Mouse (Mus musculus) lung, postnatal 0 days (tissue): Measurements from ENCODE around the gene Parp6.

ENCODE experiments used
- CTCF ChIP-seq: IDR thresholded peaks from 2 replicates; pipeline ENCODE4 v1.5.1; 2016; ENCODE audit warnings: antibody characterized with exemption, mild to moderate bottlenecking
- EP300 ChIP-seq: IDR thresholded peaks from 2 replicates; pipeline ENCODE4 v1.6.1; 2016; ENCODE audit warnings: antibody characterized with exemption, mild to moderate bottlenecking, control low read depth

- TF ChIP-seq CTCF (no peak), EP300 (no peak)
Observed at GRCm38 (mm10) chr9:59649911-59650310, 32.8 kb downstream of the Parp6 start.
